Mouse (Mus musculus) intestine, postnatal 0 days (tissue): Measurements from ENCODE around the gene Olfr789. TPM values are rescaled to one million over a fixed set of nuclear protein-coding genes. Genes with fewer than 3 reads are reported as not detected.

Experiments used
- ATAC-seq: fragments of 200-750 bp; cut with Nextera tagmentation; 2 replicates; pipeline ENCODE4 v1.8.0; 2017; ENCODE audit warnings: mild to moderate bottlenecking, moderate TSS enrichment, moderate library complexity
- H3K27ac ChIP-seq: fragments of 300-500 bp; sonication (generic); 2 replicates; pipeline ENCODE4 v1.5.1; 2014; ENCODE audit warnings: mild to moderate bottlenecking, low read depth, low read length, moderate library complexity
- H3K27me3 ChIP-seq: fragments of 300-500 bp; sonication (generic); replicated peaks from 2 replicates; pipeline ENCODE4 v1.6.1; 2014; ENCODE audit warnings: low read length, mixed read lengths; ENCODE audit not compliant: control insufficient read depth, insufficient read depth
- H3K36me3 ChIP-seq: fragments of 300-500 bp; sonication (generic); 2 replicates; pipeline ENCODE4 v1.6.1; 2014; ENCODE audit warnings: mild to moderate bottlenecking, moderate library complexity; ENCODE audit not compliant: control insufficient read depth, insufficient read depth
- H3K4me1 ChIP-seq: fragments of 300-500 bp; sonication (generic); replicated peaks from 2 replicates; pipeline ENCODE4 v1.6.1; 2014; ENCODE audit warnings: antibody characterized with exemption, low read length, mixed read lengths; ENCODE audit not compliant: control insufficient read depth, insufficient read depth
- H3K4me2 ChIP-seq: fragments of 300-500 bp; sonication (generic); replicated peaks from 2 replicates; pipeline ENCODE4 v1.6.1; 2014; ENCODE audit warnings: low read depth, mild to moderate bottlenecking, moderate library complexity
- H3K4me3 ChIP-seq: fragments of 300-500 bp; sonication (generic); 2 replicates; pipeline ENCODE4 v1.5.1; 2014; ENCODE audit warnings: low read depth, low read length
- H3K9ac ChIP-seq: fragments of 300-500 bp; sonication (generic); 2 replicates; pipeline ENCODE4 v1.6.1; 2014; ENCODE audit warnings: mild to moderate bottlenecking, low read depth, low read length
- H3K9me3 ChIP-seq: fragments of 300-500 bp; sonication (generic); 2 replicates; pipeline ENCODE4 v1.6.1; 2016; ENCODE audit warnings: mixed run types; ENCODE audit not compliant: control insufficient read depth
- CTCF ChIP-seq: sonication (generic); IDR thresholded peaks from 2 replicates; pipeline ENCODE4 v1.5.1; 2016; ENCODE audit warnings: low read depth, mild to moderate bottlenecking, control low read depth, antibody characterized with exemption, moderate library complexity
- WGBS: fragments of 180-500 bp; shearing (Covaris S2); extraction: QIAGEN DNeasy Blood & Tissue Kit; methylation state at CpG from one replicate; pipeline ENCODE4 v1.1.7; 2014; 5-methylcytosine and 5-hydroxymethylcytosine counted together
- polyA plus RNA-seq: library from polyadenylated mRNA; unstranded; fragments of >200 nt; fragmentation: Nextera tagmentation; extraction: Ambion mirVana; gene quantifications from 2 replicates; pipeline ENCODE4 v1.2.1, GENCODE M21; 2015

Gene Olfr789
- polyA plus RNA-seq, 1 experiment from 2014 or later: not detected

DNA sequence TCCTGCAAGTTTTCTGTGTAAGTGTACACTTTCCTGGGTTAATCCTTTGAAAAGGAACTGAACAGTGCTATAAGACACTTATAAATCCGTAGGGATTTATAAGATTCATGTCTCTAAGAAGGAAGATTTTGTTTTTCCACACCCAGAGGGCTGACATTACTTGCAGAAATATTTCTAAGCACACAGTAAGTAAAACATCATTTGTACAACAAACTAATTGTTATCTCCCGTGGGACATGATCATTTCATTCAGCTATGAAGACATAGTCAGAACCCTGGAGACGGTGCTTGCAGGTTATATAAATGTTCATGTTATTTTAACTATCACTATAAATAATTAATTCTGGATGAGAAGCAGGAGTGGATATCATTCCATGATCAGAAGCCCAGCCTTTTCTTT is 36.9 kb downstream of the Olfr789 start, which contains the start of gene Olfr791:
Gene Olfr791, plus strand, starts transcription at position 301 of the 400 bp plus-strand sequence.
- Histone ChIP-seq H3K4me1 (no peaks in the 10 kb centered on the region), H3K27me3 (no peaks in the 10 kb centered on the region), H3K36me3 (no peaks in the 10 kb centered on the region), H3K9me3 (no peaks in the 10 kb centered on the region), H3K9ac (no peak within 1 kb of the TSS), H3K27ac (no peak within 1 kb of the TSS), H3K4me2 (no peak within 1 kb of the TSS), H3K4me3 (no peak within 1 kb of the TSS)
- no peak for TF ChIP-seq CTCF
- ATAC-seq: no peak
- 67% methylated on average over 3 of the region's 3 CpGs for WGBS

DNA sequence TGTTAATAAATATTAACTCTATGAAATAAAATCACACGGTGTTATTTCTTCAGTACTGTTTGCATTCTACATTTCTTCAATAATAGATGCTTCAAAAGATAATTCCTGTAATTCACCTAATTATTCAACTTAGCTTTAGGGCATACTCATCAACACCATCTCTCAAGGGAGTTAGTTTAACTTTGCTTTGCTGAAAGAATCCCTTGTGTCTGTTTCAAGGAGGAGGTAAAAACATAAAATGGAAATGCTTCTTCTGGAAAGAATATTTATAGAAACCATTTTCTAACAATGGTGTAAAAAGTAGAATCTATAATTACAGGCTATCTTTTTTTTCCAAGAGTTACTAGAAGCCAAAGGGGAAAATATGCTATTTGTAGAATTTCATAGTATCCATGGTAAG is 54.3 kb downstream of the Olfr789 start, which contains the start of gene Olfr792:
Gene Olfr792, plus strand, starts transcription at position 301 of the 400 bp plus-strand sequence.
- H3K27ac ChIP-seq: no peak within 1 kb of the TSS
- H3K4me1 ChIP-seq: no peaks in the 10 kb centered on the region
- no peak within 1 kb of the TSS for H3K4me2 ChIP-seq
- no peaks in the 10 kb centered on the region for H3K9me3 ChIP-seq
- no peaks in the 10 kb centered on the region for H3K36me3 ChIP-seq
- no peak for ATAC-seq
- WGBS: 82% methylated on average over 1 of the region's 1 CpGs
- TF ChIP-seq CTCF: no peak
- H3K9ac ChIP-seq: no peak within 1 kb of the TSS
- H3K27me3 ChIP-seq: no peaks in the 10 kb centered on the region
- H3K4me3 ChIP-seq: no peak within 1 kb of the TSS

Other genes with a start within 250 kb of the Olfr789 start
- not detected in 2 replicates for gene Olfr774, start 248.5 kb upstream of the Olfr789 start, polyA plus RNA-seq
- gene Olfr775, start 236.3 kb upstream of the Olfr789 start, polyA plus RNA-seq: not detected in 2 replicates
- gene Olfr776, start 225.6 kb upstream of the Olfr789 start, polyA plus RNA-seq: not detected in 2 replicates
- not detected in 2 replicates for gene Olfr777, start 213.3 kb upstream of the Olfr789 start, polyA plus RNA-seq
- gene Olfr780, start 166.6 kb upstream of the Olfr789 start, polyA plus RNA-seq: not detected in 2 replicates
- gene Olfr781, start 155.9 kb upstream of the Olfr789 start, polyA plus RNA-seq: not detected in 2 replicates
- not detected in 2 replicates for gene Olfr782, start 135.9 kb upstream of the Olfr789 start, polyA plus RNA-seq
- 0.04 TPM in 1 of 2 replicates, not detected in the other for gene Olfr784, start 100.7 kb upstream of the Olfr789 start, polyA plus RNA-seq
- not detected in 2 replicates for gene Olfr785, start 79.3 kb upstream of the Olfr789 start, polyA plus RNA-seq
- not detected in 2 replicates for gene Olfr786, start 57.4 kb upstream of the Olfr789 start, polyA plus RNA-seq
- not detected in 2 replicates for gene Olfr787, start 22.9 kb upstream of the Olfr789 start, polyA plus RNA-seq
- gene Olfr788, start 13.8 kb upstream of the Olfr789 start, polyA plus RNA-seq: not detected in 2 replicates
- not detected in 2 replicates for gene Olfr790, start 13.7 kb downstream of the Olfr789 start, polyA plus RNA-seq
- not detected in 2 replicates for gene Olfr791, start 37.0 kb downstream of the Olfr789 start, polyA plus RNA-seq
- gene Olfr792, start 54.4 kb downstream of the Olfr789 start, polyA plus RNA-seq: not detected in 2 replicates
- gene Olfr794, start 82.9 kb downstream of the Olfr789 start, polyA plus RNA-seq: not detected in 2 replicates
- not detected in 2 replicates for gene Olfr796, start 127.8 kb downstream of the Olfr789 start, polyA plus RNA-seq
- not detected in 2 replicates for gene Olfr798, start 143.2 kb downstream of the Olfr789 start, polyA plus RNA-seq
- not detected in 2 replicates for gene Olfr799, start 152.7 kb downstream of the Olfr789 start, polyA plus RNA-seq
- not detected in 2 replicates for gene Olfr800, start 172.9 kb downstream of the Olfr789 start, polyA plus RNA-seq
- not detected in 2 replicates for gene Olfr801, start 189.1 kb downstream of the Olfr789 start, polyA plus RNA-seq
- not detected in 2 replicates for gene Olfr802, start 203.4 kb downstream of the Olfr789 start, polyA plus RNA-seq
- gene Olfr803, start 209.5 kb downstream of the Olfr789 start, polyA plus RNA-seq: not detected in 2 replicates
- gene Olfr804, start 218.5 kb downstream of the Olfr789 start, polyA plus RNA-seq: not detected in 2 replicates
- gene Olfr805, start 244.6 kb downstream of the Olfr789 start, polyA plus RNA-seq: not detected in 2 replicates